14 mouse cellular contexts compared by ENCODE assay signal in genomic region chr10:61949542-61949941, GRCm38 (mm10). TPM values are rescaled to one million over a fixed set of nuclear protein-coding genes. Genes with fewer than 3 reads are reported as not detected.
DNase-seq lines count a peak whose midpoint lies in the region; ATAC-seq and TF ChIP-seq lines count a peak whose summit lies in the region.
"Had no signal": no experiment of that assay in that cellular context is flagged by ENCODE, and none has a peak within 500 bp of the region (broad histone marks: within the 10 kb centered on the region; RNA-seq: fewer than 3 reads in every experiment).

No protein-coding gene starts in this region.

- no peak for DNase-seq in intestine, embryonic 14.5 days (ENCODE audit: low spot score)
- peak; percentile 39 for DNase-seq in brain, embryonic 18.5 days (ENCODE audit: low read depth, low spot score)
- peak; percentile 54 to 76 for DNase-seq in right cerebral cortex, postnatal 10 days (ENCODE audit: low spot score in 2 of 2)
- DNase-seq in testis, postnatal 10 days (ENCODE audit: low spot score) = no peak
- DNase-seq in heart, postnatal 36 days = no peak
- DNase-seq: adrenal gland, postnatal 10 days; heart, postnatal 14 days; kidney, postnatal 10 days had no signal

- no peaks in the 10 kb centered on the region for H3K27me3 ChIP-seq in intestine, embryonic 14.5 days (replicated peaks; ENCODE audit: control insufficient read depth, insufficient read depth, low read length)
- no peaks in the 10 kb centered on the region for H3K27me3 ChIP-seq in intestine, postnatal 0 days (replicated peaks; ENCODE audit: control insufficient read depth, insufficient read depth, low read length)
- H3K27me3 ChIP-seq in hindbrain, embryonic 15.5 days = no peaks in the 10 kb centered on the region
- H3K27me3 ChIP-seq: liver, embryonic 15.5 days had no signal

- no peaks in the 10 kb centered on the region for H3K36me3 ChIP-seq in intestine, embryonic 14.5 days (ENCODE audit: control insufficient read depth, insufficient read depth, low read length)
- no peaks in the 10 kb centered on the region for H3K36me3 ChIP-seq in intestine, postnatal 0 days (ENCODE audit: control insufficient read depth, insufficient read depth)
- H3K36me3 ChIP-seq in hindbrain, embryonic 15.5 days = no peaks in the 10 kb centered on the region
- H3K36me3 ChIP-seq: liver, embryonic 15.5 days had no signal

- 0 out of 2 replicates have a peak, but pooled peaks have one; percentile 37 for ATAC-seq in intestine, embryonic 14.5 days (replicated peaks; ENCODE audit: low FRiP score, low TSS enrichment, low read depth)
- ATAC-seq in intestine, postnatal 0 days = no peak
- peak; percentile 81 for ATAC-seq in hindbrain, embryonic 15.5 days (ENCODE audit: low FRiP score, low read depth)

- intact Hi-C loops in heart, postnatal 36 days (cut with DNase I) = no loop called here

- H3K4me3 ChIP-seq in intestine, embryonic 14.5 days (ENCODE audit: low read depth, low read length) = no peak overlapping the region
- H3K4me3 ChIP-seq in intestine, postnatal 0 days (ENCODE audit: low read depth, low read length) = no peak overlapping the region
- H3K4me3 ChIP-seq in hindbrain, embryonic 15.5 days = no peak overlapping the region
- H3K4me3 ChIP-seq: liver, embryonic 15.5 days had no signal

- 54% methylated on average over 6 of the region's 6 CpGs for WGBS in intestine, embryonic 14.5 days
- WGBS in intestine, postnatal 0 days = 66% methylated on average over 6 of the region's 6 CpGs
- 39% methylated on average over 6 of the region's 6 CpGs for WGBS in hindbrain, embryonic 15.5 days

- H3K4me2 ChIP-seq in intestine, embryonic 14.5 days (ENCODE audit: low read length) = no peak overlapping the region
- H3K4me2 ChIP-seq in intestine, postnatal 0 days (replicated peaks; ENCODE audit: low read depth) = no peak overlapping the region
- no peak overlapping the region for H3K4me2 ChIP-seq in hindbrain, embryonic 15.5 days
- H3K4me2 ChIP-seq: liver, embryonic 15.5 days had no signal

- H3K4me1 ChIP-seq in intestine, embryonic 14.5 days (replicated peaks; ENCODE audit: control insufficient read depth, insufficient read depth, low read length) = peaks cover 8% of the 10 kb centered on the region; the same call in 1 of the 2 replicates
- H3K4me1 ChIP-seq in intestine, postnatal 0 days (replicated peaks; ENCODE audit: control insufficient read depth, insufficient read depth, low read length) = no peaks in the 10 kb centered on the region
- H3K4me1 ChIP-seq in hindbrain, embryonic 15.5 days (replicated peaks) = peaks cover 11% of the 10 kb centered on the region
- H3K4me1 ChIP-seq: liver, embryonic 15.5 days had no signal

- TF ChIP-seq CTCF in intestine, postnatal 0 days (IDR thresholded peaks at IDR 0.05; ENCODE audit: low read depth) = no peak

- no peak overlapping the region for H3K9ac ChIP-seq in intestine, embryonic 14.5 days (ENCODE audit: low read length)
- H3K9ac ChIP-seq in intestine, postnatal 0 days (ENCODE audit: low read depth, low read length) = no peak overlapping the region
- no peak overlapping the region for H3K9ac ChIP-seq in hindbrain, embryonic 15.5 days
- H3K9ac ChIP-seq: liver, embryonic 15.5 days had no signal

- H3K27ac ChIP-seq in intestine, embryonic 14.5 days (ENCODE audit: low read depth) = peak overlapping the region; percentile 17; the same call in 1 of the 2 replicates
- H3K27ac ChIP-seq in intestine, postnatal 0 days (ENCODE audit: low read depth, low read length) = no peak overlapping the region
- peak overlapping the region; percentile 53 for H3K27ac ChIP-seq in hindbrain, embryonic 15.5 days (replicated peaks)
- H3K27ac ChIP-seq: liver, embryonic 15.5 days; macrophage had no signal

- H3K9me3 ChIP-seq in intestine, embryonic 14.5 days (ENCODE audit: control insufficient read depth, low read length) = no peaks in the 10 kb centered on the region
- no peaks in the 10 kb centered on the region for H3K9me3 ChIP-seq in intestine, postnatal 0 days (ENCODE audit: control insufficient read depth)
- no peaks in the 10 kb centered on the region for H3K9me3 ChIP-seq in hindbrain, embryonic 15.5 days
- H3K9me3 ChIP-seq: liver, embryonic 15.5 days had no signal

RNA-seq across cellular contexts. Expression of gene Col13a1, which starts 29.4 kb away (rescaled TPM):
- 6.0 and 7.4 TPM in 2 replicates for polyA plus RNA-seq in intestine, embryonic 14.5 days (2014; fragmentation: Nextera tagmentation; extraction: Ambion mirVana)
- polyA plus RNA-seq in intestine, postnatal 0 days (2015; fragmentation: Nextera tagmentation; extraction: Ambion mirVana) = 5.4 and 5.7 TPM in 2 replicates
- 2.5 and 3.1 TPM in 2 replicates for polyA plus RNA-seq in hindbrain, embryonic 15.5 days (2015; fragmentation: Nextera tagmentation; extraction: Ambion mirVana)
- total RNA-seq in heart, postnatal 36 days (2021) = under 1 TPM; 0.65 to 0.97 TPM
- total RNA-seq: CH12.LX; granulocyte monocyte progenitor cell, adult 5-6 weeks had no signal
- polyA plus RNA-seq: macrophage had no signal

Comparison
In these comparisons a context has a peak if more than half of its experiments do, and no peak if none do; other contexts are left out.
1. DNase-seq: peak in brain, embryonic 18.5 days (single experiment) and right cerebral cortex, postnatal 10 days (2 of 2); none in intestine, embryonic 14.5 days (single experiment), testis, postnatal 10 days (single experiment) and heart, postnatal 36 days (0 of 2).